Mouse (Mus musculus) liver, postnatal 0 days (tissue): Measurements from ENCODE around the gene Itgax.

Experiments used
- CTCF ChIP-seq: sonication (generic); IDR thresholded peaks from 2 replicates; pipeline ENCODE4 v1.5.1; 2016; ENCODE audit warnings: antibody characterized with exemption, low read depth
- EP300 ChIP-seq: IDR thresholded peaks from 2 replicates; pipeline ENCODE4 v1.6.1; 2016; ENCODE audit warnings: antibody characterized with exemption, low read depth, mild to moderate bottlenecking

DNA sequence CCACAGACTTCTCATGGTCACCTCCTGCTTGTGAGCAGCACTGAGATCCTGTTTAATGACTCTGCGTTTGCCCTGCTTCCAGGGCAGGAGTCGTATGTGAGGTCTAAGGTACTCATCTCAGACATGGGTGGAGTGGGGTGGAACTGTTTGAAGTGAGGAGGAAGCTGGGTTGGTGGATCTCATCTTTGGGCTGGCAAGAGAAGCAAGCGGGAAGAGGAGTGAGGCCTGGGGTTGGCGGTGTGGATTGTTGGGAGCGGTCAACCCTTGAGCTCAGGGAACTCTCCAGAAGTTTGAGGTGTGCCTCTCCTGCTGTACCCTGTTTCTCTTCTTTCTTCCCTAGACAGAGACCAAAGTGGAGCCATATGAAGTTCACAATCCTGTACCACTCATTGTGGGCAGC, 13.0 kb upstream of the Itgax start:
- TF ChIP-seq CTCF: no peak
- no peak for TF ChIP-seq EP300
